Mouse (Mus musculus) urinary bladder, postnatal 14 days (tissue): ENCODE data around the gene Slc7a7.

Experiments
- DNase-seq: peaks from one replicate; pipeline ENCODE4 v3.0.0; 2021; ENCODE audit warnings: low spot score

Slc7a7 gene

GRCm38 (mm10) chr14:54417623-54418081, at the start of gene Slc7a7:
Gene Slc7a7 (minus strand): TSS chr14:54417780.
- peak; percentile 33 for DNase-seq

GRCm38 (mm10) chr14:54464293-54465005, 46.9 kb upstream of the Slc7a7 start:
- peak; percentile 73 for DNase-seq

GRCm38 (mm10) chr14:54463959-54464292, 46.3 kb upstream of the Slc7a7 start, which contains the start of gene Lrp10:
Gene Lrp10 (plus strand): TSS chr14:54464137.
- peak; percentile 91 for DNase-seq

GRCm38 (mm10) chr14:54463108-54463958, 45.8 kb upstream of the Slc7a7 start:
- no peak for DNase-seq

GRCm38 (mm10) chr14:54462146-54462545, 44.6 kb upstream of the Slc7a7 start:
- no peak for DNase-seq

GRCm38 (mm10) chr14:54457907-54458569, 40.5 kb upstream of the Slc7a7 start:
- DNase-seq: no peak

- DNase-seq: no peak
Measured at GRCm38 (mm10) chr14:54454669-54455528, 37.3 kb upstream of the Slc7a7 start.

GRCm38 (mm10) chr14:54453566-54453965, 36.0 kb upstream of the Slc7a7 start:
- no peak for DNase-seq

GRCm38 (mm10) chr14:54445476-54445875, 27.9 kb upstream of the Slc7a7 start:
- peak; percentile 70 for DNase-seq

GRCm38 (mm10) chr14:54443712-54444618, 26.4 kb upstream of the Slc7a7 start:
- peak; percentile 66 for DNase-seq

GRCm38 (mm10) chr14:54443196-54443595, 25.6 kb upstream of the Slc7a7 start:
- DNase-seq: peak; percentile 68

GRCm38 (mm10) chr14:54442548-54442947, 25.0 kb upstream of the Slc7a7 start:
- no peak for DNase-seq

- no peak for DNase-seq
Measured at GRCm38 (mm10) chr14:54441365-54441764, 23.8 kb upstream of the Slc7a7 start.

- no peak for DNase-seq
Measured at GRCm38 (mm10) chr14:54440538-54440937, 23.0 kb upstream of the Slc7a7 start.

- DNase-seq: no peak
Measured at GRCm38 (mm10) chr14:54439610-54440009, 22.0 kb upstream of the Slc7a7 start.

GRCm38 (mm10) chr14:54439155-54439554, 21.6 kb upstream of the Slc7a7 start:
- DNase-seq: no peak

- peak; percentile 36 for DNase-seq
Measured at GRCm38 (mm10) chr14:54435194-54435918, 17.8 kb upstream of the Slc7a7 start.

- peak; percentile 72 for DNase-seq
Measured at GRCm38 (mm10) chr14:54433941-54434531, 16.5 kb upstream of the Slc7a7 start.
